Mouse (Mus musculus): ENCODE data around the gene Gm14459. TPM values are rescaled to one million over a fixed set of nuclear protein-coding genes. Genes with fewer than 3 reads are reported as not detected.
"Not testable (repeated sequence)": the region's sequence is repeated elsewhere in the genome, so short reads cannot be mapped to it uniquely, and the experiment has no call there.

Gm14459 gene
- not detected for total RNA-seq (2021)
- long read RNA-seq, experiment 1, result 0 reads
- long read RNA-seq, experiment 2, result 0 reads

- no peak for DNase-seq (ENCODE audit: low spot score in 2 of 2)
Measured at GRCm38 (mm10) chrX:8524854-8525253, at the start of gene Gm14459. TSS of gene Gm14459 (minus strand) at chrX:8524954.

- not testable (repeated sequence) for DNase-seq (ENCODE audit: low spot score in 2 of 2)
Measured at GRCm38 (mm10) chrX:8548155-8548554, 23.4 kb upstream of the Gm14459 start, which contains the start of gene Ssxb6. TSS of gene Ssxb6 (minus strand) at chrX:8548255.

Other genes starting within 250 kb of the Gm14459 start
- gene Ssxb10, start 197.5 kb downstream of the Gm14459 start, total RNA-seq (2021), result not detected
- gene Ssxb9, start 158.0 kb downstream of the Gm14459 start, total RNA-seq (2021), result not detected
- gene Ssxb1, start 111.6 kb downstream of the Gm14459 start, total RNA-seq (2021), result not detected
- not detected for gene Ssxb2, start 63.2 kb downstream of the Gm14459 start, total RNA-seq (2021)
- not detected for gene Ssxb6, start 23.3 kb upstream of the Gm14459 start, total RNA-seq (2021)
- gene Ssxb3, start 66.9 kb upstream of the Gm14459 start, total RNA-seq (2021), result not detected
- gene Ssxb8, start 165.9 kb upstream of the Gm14459 start, total RNA-seq (2021), result not detected
- not detected for gene Ssx9, start 223.5 kb upstream of the Gm14459 start, total RNA-seq (2021)

All from layer of hippocampus, postnatal 14 days (tissue).